Mouse (Mus musculus) T-helper 17 cell (primary cell): ENCODE measurements around the gene Cebpzos.

Experiments
- in situ Hi-C, 2 experiments: fragments of 300-600 bp; cut with MboI, MseI; formaldehyde crosslinking; loops; 1 replicate in 1 of 2; 2 replicates in 1 of 2; pipeline ENCODE4 v1.15.1; 2025; ENCODE audit warnings: high pct_unique_total_duplicates in 2 of 2

The Cebpzos gene

GRCm38 (mm10) chr17:78936466-78937228, 20.3 kb downstream of the Cebpzos start, which contains the start of the genes Cebpz and Ndufaf7:
Gene Cebpz (minus strand): TSS chr17:78937066.
Gene Ndufaf7 (plus strand): TSS chr17:78937136.
- in situ Hi-C loops: loop anchor here in 1 of 2 experiments (10.0 kb wide), 1 partner anchor 418 kb away; the partner anchor contains the start of gene Cdc42ep3

- in situ Hi-C loops: loop anchor here in 1 of 2 experiments (10.0 kb wide), 1 partner anchor 417 kb away; the partner anchor contains the start of gene Cdc42ep3
Observed at GRCm38 (mm10) chr17:78937229-78937853, 21.0 kb downstream of the Cebpzos start.

- in situ Hi-C loops: loop anchor here in 1 of 2 experiments (10.0 kb wide), 1 partner anchor 416 kb away; the partner anchor contains the start of gene Cdc42ep3
Observed at GRCm38 (mm10) chr17:78938927-78939326, 22.6 kb downstream of the Cebpzos start.

GRCm38 (mm10) chr17:78942579-78942978, 26.3 kb downstream of the Cebpzos start:
- in situ Hi-C loops: no loop called here

GRCm38 (mm10) chr17:78951225-78951624, 34.9 kb downstream of the Cebpzos start:
- in situ Hi-C loops: no loop called here

GRCm38 (mm10) chr17:78952070-78952469, 35.8 kb downstream of the Cebpzos start:
- in situ Hi-C loops: no loop called here

GRCm38 (mm10) chr17:78953240-78953639, 36.9 kb downstream of the Cebpzos start:
- in situ Hi-C loops: no loop called here

- in situ Hi-C loops: no loop called here
Observed at GRCm38 (mm10) chr17:78959473-78959872, 43.2 kb downstream of the Cebpzos start.

GRCm38 (mm10) chr17:78964387-78964786, 48.1 kb downstream of the Cebpzos start:
- in situ Hi-C loops: no loop called here

- in situ Hi-C loops: no loop called here
Observed at GRCm38 (mm10) chr17:78966092-78966883, 50.0 kb downstream of the Cebpzos start.

- in situ Hi-C loops: no loop called here
Observed at GRCm38 (mm10) chr17:78968500-78968899, 52.2 kb downstream of the Cebpzos start.
